Mouse (Mus musculus): ENCODE measurements at regions not wholly inside any gene's neighbourhood (a gene's known extent, or its start where the extent isn't known, plus 50 kb on each side); places are given as distances from the start of the nearest gene placed in this dataset.
A peak's percentile ranks its signal among the peaks of the same experiment; 100 is the strongest.

GRCm38 (mm10) chr6:51060848-51061535 lies 371.5 kb upstream of the Nfe2l3 start:
- ATAC-seq (replicated peaks; ENCODE audit: extremely low read depth, insufficient read depth, low FRiP score) = no peak
- H3K4me3 ChIP-seq (ENCODE audit: low read length) = no peak overlapping the region

GRCm38 (mm10) chr6:51065156-51065555 lies 367.3 kb upstream of the Nfe2l3 start:
- H3K4me2 ChIP-seq (ENCODE audit: low read depth, low read length) = no peak overlapping the region
- H3K36me3 ChIP-seq (ENCODE audit: control insufficient read depth, insufficient read depth) = no peaks in the 10 kb centered on the region
- ATAC-seq (replicated peaks; ENCODE audit: extremely low read depth, insufficient read depth, low FRiP score) = no peak
- H3K4me3 ChIP-seq (ENCODE audit: low read length) = no peak overlapping the region
- H3K9me3 ChIP-seq (replicated peaks; ENCODE audit: control insufficient read depth, low read length) = no peaks in the 10 kb centered on the region
- no peak overlapping the region for H3K27ac ChIP-seq (ENCODE audit: low read length)
- WGBS = 63% methylated on average over 6 of the region's 6 CpGs
- H3K4me1 ChIP-seq (ENCODE audit: control insufficient read depth, insufficient read depth, low read length) = no peaks in the 10 kb centered on the region
- H3K9ac ChIP-seq (ENCODE audit: low read length) = no peak overlapping the region
- no peaks in the 10 kb centered on the region for H3K27me3 ChIP-seq (ENCODE audit: control insufficient read depth, insufficient read depth, low read length)

More at GRCm38 (mm10) chr6:51060848-51061535, 371.5 kb upstream of the Nfe2l3 start:
- Histone ChIP-seq H3K27ac (ENCODE audit: low read length) (no peak overlapping the region), H3K27me3 (ENCODE audit: control insufficient read depth, insufficient read depth, low read length) (no peaks in the 10 kb centered on the region), H3K4me2 (ENCODE audit: low read depth, low read length) (no peak overlapping the region), H3K9ac (ENCODE audit: low read length) (no peak overlapping the region), H3K36me3 (ENCODE audit: control insufficient read depth, insufficient read depth) (no peaks in the 10 kb centered on the region), H3K4me1 (ENCODE audit: control insufficient read depth, insufficient read depth, low read length) (no peaks in the 10 kb centered on the region), H3K9me3 (replicated peaks; ENCODE audit: control insufficient read depth, low read length) (no peaks in the 10 kb centered on the region)
- WGBS = 58% methylated on average over 17 of the region's 17 CpGs

GRCm38 (mm10) chr6:51067332-51067731 lies 365.1 kb upstream of the Nfe2l3 start:
- ATAC-seq (replicated peaks; ENCODE audit: extremely low read depth, insufficient read depth, low FRiP score) = no peak
- Histone ChIP-seq H3K27me3 (ENCODE audit: control insufficient read depth, insufficient read depth, low read length) (no peaks in the 10 kb centered on the region), H3K27ac (ENCODE audit: low read length) (no peak overlapping the region), H3K4me3 (ENCODE audit: low read length) (no peak overlapping the region), H3K9me3 (replicated peaks; ENCODE audit: control insufficient read depth, low read length) (no peaks in the 10 kb centered on the region), H3K36me3 (ENCODE audit: control insufficient read depth, insufficient read depth) (no peaks in the 10 kb centered on the region), H3K9ac (ENCODE audit: low read length) (no peak overlapping the region), H3K4me2 (ENCODE audit: low read depth, low read length) (no peak overlapping the region), H3K4me1 (ENCODE audit: control insufficient read depth, insufficient read depth, low read length) (no peaks in the 10 kb centered on the region)
- WGBS = 86% methylated on average over 11 of the region's 11 CpGs

- H3K4me3 ChIP-seq (ENCODE audit: low read length) = no peak overlapping the region
- H3K4me2 ChIP-seq (ENCODE audit: low read depth, low read length) = no peak overlapping the region
- no peak overlapping the region for H3K9ac ChIP-seq (ENCODE audit: low read length)
- 77% methylated on average over 5 of the region's 5 CpGs for WGBS
- H3K36me3 ChIP-seq (ENCODE audit: control insufficient read depth, insufficient read depth) = no peaks in the 10 kb centered on the region
- no peak overlapping the region for H3K27ac ChIP-seq (ENCODE audit: low read length)
- H3K4me1 ChIP-seq (ENCODE audit: control insufficient read depth, insufficient read depth, low read length) = no peaks in the 10 kb centered on the region
- no peaks in the 10 kb centered on the region for H3K9me3 ChIP-seq (replicated peaks; ENCODE audit: control insufficient read depth, low read length)
- ATAC-seq (replicated peaks; ENCODE audit: extremely low read depth, insufficient read depth, low FRiP score) = no peak
- H3K27me3 ChIP-seq (ENCODE audit: control insufficient read depth, insufficient read depth, low read length) = no peaks in the 10 kb centered on the region
Observed at GRCm38 (mm10) chr6:51069945-51070344, 362.5 kb upstream of the Nfe2l3 start.

GRCm38 (mm10) chr6:51071243-51071642 lies 361.2 kb upstream of the Nfe2l3 start:
- no peaks in the 10 kb centered on the region for H3K27me3 ChIP-seq (ENCODE audit: control insufficient read depth, insufficient read depth, low read length)
- H3K4me2 ChIP-seq (ENCODE audit: low read depth, low read length) = no peak overlapping the region
- ATAC-seq (replicated peaks; ENCODE audit: extremely low read depth, insufficient read depth, low FRiP score) = no peak
- no peaks in the 10 kb centered on the region for H3K9me3 ChIP-seq (replicated peaks; ENCODE audit: control insufficient read depth, low read length)
- no peak overlapping the region for H3K27ac ChIP-seq (ENCODE audit: low read length)
- H3K4me1 ChIP-seq (ENCODE audit: control insufficient read depth, insufficient read depth, low read length) = no peaks in the 10 kb centered on the region
- H3K4me3 ChIP-seq (ENCODE audit: low read length) = no peak overlapping the region
- H3K36me3 ChIP-seq (ENCODE audit: control insufficient read depth, insufficient read depth) = no peaks in the 10 kb centered on the region
- H3K9ac ChIP-seq (ENCODE audit: low read length) = no peak overlapping the region
- 62% methylated on average over 9 of the region's 9 CpGs for WGBS

- Histone ChIP-seq H3K4me3 (ENCODE audit: low read length) (no peak overlapping the region), H3K4me1 (ENCODE audit: control insufficient read depth, insufficient read depth, low read length) (peaks cover 4% of the 10 kb centered on the region; the same call in 1 of the 2 replicates), H3K27ac (ENCODE audit: low read length) (no peak overlapping the region), H3K9me3 (replicated peaks; ENCODE audit: control insufficient read depth, low read length) (no peaks in the 10 kb centered on the region), H3K36me3 (ENCODE audit: control insufficient read depth, insufficient read depth) (no peaks in the 10 kb centered on the region), H3K4me2 (ENCODE audit: low read depth, low read length) (no peak overlapping the region), H3K9ac (ENCODE audit: low read length) (no peak overlapping the region), H3K27me3 (ENCODE audit: control insufficient read depth, insufficient read depth, low read length) (no peaks in the 10 kb centered on the region)
- ATAC-seq (replicated peaks; ENCODE audit: extremely low read depth, insufficient read depth, low FRiP score) = no peak
- WGBS = 61% methylated on average over 8 of the region's 8 CpGs
Observed at GRCm38 (mm10) chr6:51075026-51075425, 357.4 kb upstream of the Nfe2l3 start.

- Histone ChIP-seq H3K4me1 (ENCODE audit: control insufficient read depth, insufficient read depth, low read length) (peaks cover 4% of the 10 kb centered on the region; the same call in 1 of the 2 replicates), H3K4me3 (ENCODE audit: low read length) (no peak overlapping the region), H3K4me2 (ENCODE audit: low read depth, low read length) (no peak overlapping the region), H3K9me3 (replicated peaks; ENCODE audit: control insufficient read depth, low read length) (no peaks in the 10 kb centered on the region), H3K36me3 (ENCODE audit: control insufficient read depth, insufficient read depth) (no peaks in the 10 kb centered on the region), H3K9ac (ENCODE audit: low read length) (no peak overlapping the region), H3K27ac (ENCODE audit: low read length) (0 out of 2 replicates have a peak overlapping the region, but pooled peaks have one; percentile 19), H3K27me3 (ENCODE audit: control insufficient read depth, insufficient read depth, low read length) (no peaks in the 10 kb centered on the region)
- WGBS = 69% methylated on average over 21 of the region's 21 CpGs
- ATAC-seq (replicated peaks; ENCODE audit: extremely low read depth, insufficient read depth, low FRiP score) = no peak
Observed at GRCm38 (mm10) chr6:51076861-51077768, 355.4 kb upstream of the Nfe2l3 start.

GRCm38 (mm10) chr6:51077769-51078096 lies 354.7 kb upstream of the Nfe2l3 start:
- H3K9ac ChIP-seq (ENCODE audit: low read length) = no peak overlapping the region
- ATAC-seq (replicated peaks; ENCODE audit: extremely low read depth, insufficient read depth, low FRiP score) = no peak
- H3K4me2 ChIP-seq (ENCODE audit: low read depth, low read length) = peak overlapping the region; percentile 39; the same call in 1 of the 2 replicates
- H3K4me3 ChIP-seq (ENCODE audit: low read length) = no peak overlapping the region
- no peaks in the 10 kb centered on the region for H3K9me3 ChIP-seq (replicated peaks; ENCODE audit: control insufficient read depth, low read length)
- 0 out of 2 replicates have a peak overlapping the region, but pooled peaks have one; percentile 19 for H3K27ac ChIP-seq (ENCODE audit: low read length)
- WGBS = 58% methylated on average over 6 of the region's 6 CpGs
- H3K4me1 ChIP-seq (ENCODE audit: control insufficient read depth, insufficient read depth, low read length) = peaks cover 4% of the 10 kb centered on the region; the same call in 1 of the 2 replicates
- no peaks in the 10 kb centered on the region for H3K27me3 ChIP-seq (ENCODE audit: control insufficient read depth, insufficient read depth, low read length)
- no peaks in the 10 kb centered on the region for H3K36me3 ChIP-seq (ENCODE audit: control insufficient read depth, insufficient read depth)

Data from heart, embryonic 16.5 days (tissue).